Mouse (Mus musculus): ENCODE measurements around the gene Neo1. TPM values are rescaled to one million over a fixed set of nuclear protein-coding genes. Genes with fewer than 3 reads are reported as not detected.

Neo1 gene
- 100 to 1,000 TPM; 286 to 290 TPM for total RNA-seq (2021)

GRCm38 (mm10) chr9:59036159-59036731, at the start of gene Neo1:
TSS of gene Neo1 (minus strand) at chr9:59036441.
- DNase-seq = peak; percentile 97
- intact Hi-C loops (cut with DNase I) = loop anchor here (10.0 kb wide), 1 partner anchor 159 kb away; no protein-coding TSS in a partner anchor

DNA sequence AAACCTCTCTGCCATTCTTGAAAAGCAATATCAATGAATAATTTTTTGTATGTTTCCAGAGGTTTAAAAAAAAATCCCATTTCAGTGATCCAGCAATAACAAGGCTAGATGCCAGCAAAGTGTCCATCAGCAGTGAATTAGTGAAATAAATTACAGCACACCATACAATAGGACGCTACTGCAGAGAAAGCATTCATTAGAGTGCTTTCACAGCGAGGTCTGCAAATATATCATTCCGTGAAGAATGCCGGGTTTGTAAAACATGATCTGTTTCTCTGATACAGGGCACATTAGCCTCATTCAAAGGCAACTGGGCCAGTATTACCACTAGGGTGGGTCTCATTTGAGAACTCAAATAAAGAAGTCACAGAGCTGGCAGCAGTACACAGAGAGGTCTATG, 39.4 kb upstream of the Neo1 start:
- no peak for DNase-seq
- intact Hi-C loops (cut with DNase I) = no loop called here

- intact Hi-C loops (cut with DNase I) = no loop called here
- peak; percentile 56 for DNase-seq
These were observed 37.6 kb upstream of the Neo1 start for GRCm38 (mm10) chr9:59073887-59074286.

- peak; percentile 64 for DNase-seq
- intact Hi-C loops (cut with DNase I) = no loop called here
These were observed 36.0 kb upstream of the Neo1 start for GRCm38 (mm10) chr9:59072076-59072777.

DNA sequence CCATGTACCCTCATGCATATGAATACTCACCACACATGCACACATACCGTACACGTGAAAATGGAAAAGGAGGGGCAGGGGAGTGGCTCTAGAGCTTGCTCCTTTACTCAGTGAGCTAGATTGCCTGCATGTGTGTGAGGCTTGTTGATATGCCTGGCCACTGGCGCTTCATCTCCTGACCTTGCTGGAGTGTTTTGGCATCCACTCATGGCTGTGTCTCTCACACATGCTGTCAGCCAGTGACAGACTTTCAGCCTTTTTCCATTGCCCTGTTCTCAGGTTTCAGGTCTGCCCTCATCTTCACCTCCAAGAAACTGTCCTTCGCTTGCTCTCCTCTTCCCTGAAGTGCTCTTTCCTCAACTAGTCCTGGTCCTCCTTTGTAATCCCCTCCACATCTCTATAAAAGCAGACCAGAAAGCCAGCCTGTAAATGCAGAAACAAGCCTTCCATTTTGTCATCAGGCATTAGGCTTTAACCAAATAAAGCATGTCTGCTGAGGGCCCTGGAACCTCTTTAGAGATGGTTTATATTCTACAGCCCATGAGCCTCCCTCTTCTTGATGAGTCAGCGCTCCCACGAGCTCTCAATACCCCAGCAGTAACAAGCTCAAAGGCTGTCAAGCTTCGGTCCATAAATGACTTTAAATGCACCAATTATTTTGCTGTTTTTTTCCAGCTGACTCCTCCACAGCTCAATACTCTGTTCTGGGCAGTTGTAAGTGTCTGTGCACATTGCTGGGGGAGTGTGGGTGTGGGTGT, 35.2 kb upstream of the Neo1 start:
- DNase-seq = no peak
- intact Hi-C loops (cut with DNase I) = no loop called here

DNA sequence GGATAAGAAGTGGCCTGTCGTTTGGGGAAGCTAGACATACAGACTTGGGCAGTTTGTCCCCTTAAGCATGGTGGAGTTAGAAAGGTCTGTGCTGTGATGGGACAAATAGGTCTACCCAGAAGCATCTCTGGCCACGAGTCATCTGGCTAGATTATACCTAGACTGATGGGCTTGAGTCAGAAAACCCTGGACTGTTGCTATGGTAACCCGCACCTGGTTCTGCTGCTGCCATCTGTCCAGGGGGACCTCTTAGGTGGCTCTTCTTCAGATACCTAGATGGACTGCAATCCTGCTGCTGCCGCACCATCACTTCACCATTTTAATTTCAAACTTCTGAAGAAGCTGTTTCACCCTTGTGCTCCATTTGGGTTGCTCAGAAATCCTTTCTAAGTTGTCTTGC, 34.0 kb upstream of the Neo1 start:
- intact Hi-C loops (cut with DNase I) = no loop called here
- DNase-seq = no peak

- DNase-seq = no peak
- intact Hi-C loops (cut with DNase I) = no loop called here
These were observed 29.5 kb upstream of the Neo1 start for GRCm38 (mm10) chr9:59065616-59066301.

GRCm38 (mm10) chr9:59062409-59062808, 26.2 kb upstream of the Neo1 start:
- intact Hi-C loops (cut with DNase I) = no loop called here
- no peak for DNase-seq

GRCm38 (mm10) chr9:59060026-59060605, 23.9 kb upstream of the Neo1 start:
- peak; percentile 37 for DNase-seq
- intact Hi-C loops (cut with DNase I) = no loop called here

- intact Hi-C loops (cut with DNase I) = no loop called here
- DNase-seq = peak; percentile 59
These were observed 22.9 kb upstream of the Neo1 start for GRCm38 (mm10) chr9:59059158-59059557.

DNA sequence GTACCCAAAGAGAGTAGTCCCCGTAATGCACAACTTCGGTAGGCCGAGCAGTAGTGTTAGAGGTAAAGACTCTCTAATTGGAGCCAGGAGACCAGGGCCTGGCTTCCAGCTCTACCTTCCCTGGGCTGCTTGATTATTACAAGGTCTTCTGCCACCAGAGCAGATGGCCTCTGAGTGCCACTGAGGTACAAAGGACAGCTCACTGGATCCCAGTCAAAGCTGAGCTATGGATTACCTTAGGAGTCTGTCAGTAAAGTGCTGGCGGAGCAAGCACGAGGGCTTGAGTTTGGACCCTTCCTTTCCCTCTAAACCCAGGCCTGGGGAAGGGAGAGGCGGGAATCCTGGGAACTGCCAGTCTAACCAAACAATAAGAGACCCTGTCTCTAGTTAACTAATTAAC, 21.8 kb upstream of the Neo1 start:
- intact Hi-C loops (cut with DNase I) = no loop called here
- no peak for DNase-seq

GRCm38 (mm10) chr9:59056281-59056680, 20.0 kb upstream of the Neo1 start:
- intact Hi-C loops (cut with DNase I) = no loop called here

GRCm38 (mm10) chr9:59041805-59042204, 5.6 kb upstream of the Neo1 start:
- intact Hi-C loops (cut with DNase I) = no loop called here
- DNase-seq = no peak

More at GRCm38 (mm10) chr9:59056281-59056680, 20.0 kb upstream of the Neo1 start:
- peak; percentile 50 for DNase-seq

DNA sequence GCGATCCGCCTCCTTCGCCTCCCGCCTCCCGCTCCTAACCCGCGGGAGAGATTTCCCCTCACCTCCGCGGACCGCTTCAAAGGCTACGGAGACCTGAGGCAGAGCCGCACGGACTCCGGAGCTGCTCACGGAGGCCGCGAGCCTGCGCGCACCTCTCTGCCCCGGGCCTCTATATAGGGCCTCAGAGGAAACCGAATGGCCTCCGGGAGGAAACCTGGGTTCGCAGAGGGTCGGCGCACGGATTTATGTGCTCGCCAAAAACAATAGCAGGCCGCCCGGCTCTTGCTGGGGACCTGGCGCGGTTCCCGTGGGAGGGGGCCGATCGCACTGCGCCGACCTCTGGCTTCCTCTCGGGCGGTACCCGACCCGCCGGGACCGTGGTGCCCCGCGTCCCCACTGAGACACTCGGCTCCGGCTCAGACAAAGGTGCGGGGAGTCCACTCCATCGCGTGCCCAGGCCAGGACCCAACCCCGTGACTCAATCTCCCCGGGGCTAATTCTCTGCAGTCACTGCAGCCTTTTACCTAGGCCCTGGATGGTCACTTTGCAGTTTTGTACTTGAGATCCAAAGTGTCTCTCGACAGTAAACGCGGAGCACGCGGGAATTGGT, 596 bp upstream of the Neo1 start:
- peak; percentile 81 for DNase-seq
- intact Hi-C loops (cut with DNase I) = loop anchor here (10.0 kb wide), 1 partner anchor 158 kb away; no protein-coding TSS in a partner anchor

- intact Hi-C loops (cut with DNase I) = loop anchor here (10.0 kb wide), 1 partner anchor 159 kb away; no protein-coding TSS in a partner anchor
- peak; percentile 65 for DNase-seq
These were observed 691 bp downstream of the Neo1 start for GRCm38 (mm10) chr9:59035342-59036158.

DNA sequence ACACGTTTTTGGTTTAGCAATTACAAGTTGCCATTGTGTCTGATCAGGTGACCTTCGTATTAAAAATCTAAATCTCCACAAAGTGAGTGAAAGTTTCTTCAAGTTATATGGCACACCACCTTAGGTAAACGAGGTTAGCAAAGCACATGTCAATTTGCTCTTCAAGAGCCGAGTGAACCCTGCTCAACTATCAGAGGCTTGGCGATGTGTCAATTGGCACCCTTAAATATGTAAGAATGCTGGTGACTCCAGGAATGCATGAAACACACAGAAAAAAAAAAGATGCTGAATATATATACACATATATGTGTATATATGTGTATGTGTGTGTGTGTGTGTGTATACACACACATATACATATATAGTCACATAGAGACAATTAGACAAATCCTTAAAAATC, 1.4 kb downstream of the Neo1 start:
- intact Hi-C loops (cut with DNase I) = loop anchor here (10.0 kb wide), 1 partner anchor 160 kb away; no protein-coding TSS in a partner anchor
- DNase-seq = no peak

DNA sequence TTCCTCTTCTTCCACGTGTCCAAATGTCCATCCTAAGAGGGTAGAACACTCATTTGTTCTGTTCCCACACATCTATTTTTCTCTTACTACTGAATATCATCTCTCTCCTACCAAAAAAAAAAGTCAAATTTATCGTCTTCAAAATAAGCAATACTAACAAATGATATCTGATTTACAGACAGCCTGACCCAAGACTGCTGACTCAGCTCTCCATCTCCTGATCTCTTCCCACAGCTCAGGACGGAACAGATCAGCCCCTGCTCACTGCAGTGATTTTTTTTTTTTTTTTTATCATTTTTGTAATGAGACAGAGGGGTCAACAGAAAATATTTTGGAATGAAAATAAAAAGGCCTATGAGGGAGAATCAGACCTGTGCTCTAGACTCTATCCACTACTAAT, 2.7 kb downstream of the Neo1 start:
- intact Hi-C loops (cut with DNase I) = loop anchor here (10.0 kb wide), 1 partner anchor 161 kb away; no protein-coding TSS in a partner anchor
- no peak for DNase-seq

DNA sequence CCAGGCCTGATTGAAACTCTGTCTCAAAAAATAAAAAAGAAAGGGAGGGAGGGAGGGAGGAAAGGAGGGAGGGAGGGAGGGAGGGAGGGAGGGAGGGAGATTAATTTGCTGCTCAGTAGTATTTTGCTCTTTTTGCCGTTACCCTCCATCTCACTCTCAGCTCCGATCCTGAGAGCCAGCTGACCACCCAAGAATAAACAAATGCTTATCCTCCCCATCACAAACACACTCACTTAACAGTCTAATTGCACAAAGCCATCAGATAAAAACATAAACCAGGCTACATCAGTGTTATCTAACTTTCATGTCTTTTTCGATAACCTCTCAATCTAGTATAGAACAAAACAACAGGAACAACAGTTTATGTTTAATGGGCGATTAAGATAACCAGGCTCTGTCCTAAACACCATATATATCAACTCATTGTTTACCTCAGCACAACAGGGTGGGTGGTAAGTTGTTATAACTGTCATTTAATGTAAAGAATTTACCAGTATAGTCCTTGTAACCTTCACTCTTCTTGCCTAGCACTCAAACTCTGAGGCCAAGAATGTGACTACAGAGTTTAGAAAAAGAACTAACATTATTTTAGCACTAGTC, 11.9 kb downstream of the Neo1 start:
- intact Hi-C loops (cut with DNase I) = no loop called here

More for the DNA sequence above, 11.9 kb downstream of the Neo1 start:
- no peak for DNase-seq

All from left cerebral cortex, postnatal 4 days (tissue).